Mouse (Mus musculus) heart, embryonic 11.5 days (tissue): Measurements from ENCODE around the gene Tmcc3. TPM values are rescaled to one million over a fixed set of nuclear protein-coding genes. Genes with fewer than 3 reads are reported as not detected.

Source experiments
- ATAC-seq: fragments of 200-750 bp; cut with Nextera tagmentation; replicated peaks from 2 replicates; pipeline ENCODE4 v1.8.0; 2017; ENCODE audit warnings: moderate library complexity; ENCODE audit not compliant: insufficient number of reproducible peaks, low FRiP score, low TSS enrichment
- H3K27ac ChIP-seq: fragments of 300-500 bp; sonication (generic); 2 replicates; pipeline ENCODE4 v1.5.1; 2014; ENCODE audit warnings: mild to moderate bottlenecking, low read depth, low read length
- H3K27me3 ChIP-seq: fragments of 300-500 bp; sonication (generic); 2 replicates; pipeline ENCODE4 v1.6.1; 2014; ENCODE audit warnings: mild to moderate bottlenecking, low read length, mixed read lengths; ENCODE audit not compliant: control insufficient read depth, insufficient read depth
- H3K36me3 ChIP-seq: fragments of 300-500 bp; sonication (generic); 2 replicates; pipeline ENCODE4 v1.6.1; 2014; ENCODE audit warnings: mild to moderate bottlenecking, low read length, moderate library complexity, mixed read lengths; ENCODE audit not compliant: control insufficient read depth, insufficient read depth
- H3K4me1 ChIP-seq: fragments of 300-500 bp; sonication (generic); 2 replicates; pipeline ENCODE4 v1.6.1; 2014; ENCODE audit warnings: low read length; ENCODE audit not compliant: control insufficient read depth, insufficient read depth
- H3K4me2 ChIP-seq: fragments of 300-500 bp; sonication (generic); 2 replicates; pipeline ENCODE4 v1.6.1; 2014; ENCODE audit warnings: mild to moderate bottlenecking, moderate library complexity
- H3K4me3 ChIP-seq: fragments of 300-500 bp; sonication (generic); 2 replicates; pipeline ENCODE4 v1.5.1; 2014; ENCODE audit warnings: low read depth, low read length
- H3K9ac ChIP-seq: fragments of 300-500 bp; sonication (generic); 2 replicates; pipeline ENCODE4 v1.6.1; 2014; ENCODE audit warnings: mild to moderate bottlenecking, low read depth, low read length, moderate library complexity
- H3K9me3 ChIP-seq: fragments of 300-500 bp; sonication (generic); replicated peaks from 2 replicates; pipeline ENCODE4 v1.6.1; 2016; ENCODE audit warnings: low read length; ENCODE audit not compliant: control insufficient read depth
- WGBS: fragments of 180-500 bp; shearing (Covaris S2); extraction: QIAGEN DNeasy Blood & Tissue Kit; methylation state at CpG from one replicate; pipeline ENCODE4 v1.1.7; 2014; ENCODE audit not compliant: insufficient replicate concordance; 5-methylcytosine and 5-hydroxymethylcytosine counted together
- polyA plus RNA-seq: library from polyadenylated mRNA; unstranded; fragments of >200 nt; fragmentation: Nextera tagmentation; extraction: Ambion mirVana; gene quantifications from 2 replicates; pipeline ENCODE4 v1.2.1, GENCODE M21; 2014

The Tmcc3 gene
- polyA plus RNA-seq, 1 experiment from 2014 or later: 10.9 TPM

DNA sequence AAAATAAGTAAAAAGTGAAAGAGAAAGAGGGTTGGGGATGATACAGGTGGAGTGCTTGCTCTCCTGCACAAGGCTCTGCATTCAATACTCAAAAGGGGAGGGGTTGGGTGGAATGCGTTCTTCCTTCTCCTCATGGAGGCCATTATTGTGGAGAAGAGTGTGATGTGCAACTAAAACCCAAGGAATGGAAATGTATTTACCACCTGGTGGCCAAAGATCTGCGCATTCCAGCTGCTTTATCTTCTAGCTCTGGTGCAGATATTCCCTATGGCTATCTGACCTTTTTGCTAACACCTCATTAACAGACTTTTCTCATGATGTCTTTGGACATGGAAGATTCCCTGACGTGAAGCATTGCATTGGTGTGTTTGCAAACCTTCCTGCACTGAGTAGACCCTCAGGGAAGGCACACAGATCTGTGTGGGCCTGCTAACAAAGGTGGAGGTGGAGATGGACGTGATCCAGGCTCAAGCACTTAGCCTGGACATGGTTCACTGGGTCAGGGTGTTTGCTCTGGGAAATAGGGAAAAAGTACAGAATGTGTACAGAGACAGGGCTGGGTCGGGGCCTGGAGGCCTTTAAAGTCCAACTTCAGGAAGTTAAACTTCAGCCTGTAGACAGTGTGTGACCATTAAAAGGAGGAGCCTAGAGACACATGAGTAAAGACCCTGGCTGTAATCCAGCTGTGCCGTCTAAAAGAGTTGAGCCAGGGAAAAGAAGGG, 245.8 kb downstream of the Tmcc3 start:
- 36% methylated on average over 6 of the region's 6 CpGs for WGBS
- Histone ChIP-seq H3K27me3 (no peaks in the 10 kb centered on the region), H3K4me1 (peaks cover 13% of the 10 kb centered on the region), H3K27ac (peak overlapping the region; percentile 22), H3K4me3 (no peak overlapping the region), H3K4me2 (no peak overlapping the region), H3K36me3 (no peaks in the 10 kb centered on the region), H3K9me3 (no peaks in the 10 kb centered on the region), H3K9ac (no peak overlapping the region)
- no peak for ATAC-seq

DNA sequence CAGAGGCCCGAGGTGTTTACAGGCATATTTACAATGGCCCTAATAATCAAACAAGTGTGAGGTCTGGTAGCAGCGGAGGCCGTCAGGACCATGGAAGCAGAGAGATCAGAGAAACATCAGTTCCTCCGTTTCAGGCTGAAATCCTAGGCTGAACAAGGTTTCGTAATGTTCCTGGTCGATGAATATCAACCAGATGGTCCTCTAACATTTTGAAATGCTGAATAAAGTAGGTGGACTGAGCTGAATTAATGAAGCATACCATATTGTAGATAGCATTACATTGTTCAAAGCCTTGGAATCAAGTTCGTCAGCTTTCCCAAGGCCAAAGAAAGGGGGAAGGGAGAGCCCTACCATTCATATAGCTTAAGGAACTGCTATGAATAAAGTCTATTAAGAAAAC, 247.1 kb downstream of the Tmcc3 start:
- H3K27me3 ChIP-seq: no peaks in the 10 kb centered on the region
- no peak overlapping the region for H3K4me3 ChIP-seq
- no peak overlapping the region for H3K4me2 ChIP-seq
- no peak overlapping the region for H3K9ac ChIP-seq
- no peaks in the 10 kb centered on the region for H3K9me3 ChIP-seq
- ATAC-seq: no peak
- 76% methylated on average over 7 of the region's 7 CpGs for WGBS
- no peaks in the 10 kb centered on the region for H3K36me3 ChIP-seq
- peaks cover 13% of the 10 kb centered on the region for H3K4me1 ChIP-seq
- H3K27ac ChIP-seq: no peak overlapping the region

DNA sequence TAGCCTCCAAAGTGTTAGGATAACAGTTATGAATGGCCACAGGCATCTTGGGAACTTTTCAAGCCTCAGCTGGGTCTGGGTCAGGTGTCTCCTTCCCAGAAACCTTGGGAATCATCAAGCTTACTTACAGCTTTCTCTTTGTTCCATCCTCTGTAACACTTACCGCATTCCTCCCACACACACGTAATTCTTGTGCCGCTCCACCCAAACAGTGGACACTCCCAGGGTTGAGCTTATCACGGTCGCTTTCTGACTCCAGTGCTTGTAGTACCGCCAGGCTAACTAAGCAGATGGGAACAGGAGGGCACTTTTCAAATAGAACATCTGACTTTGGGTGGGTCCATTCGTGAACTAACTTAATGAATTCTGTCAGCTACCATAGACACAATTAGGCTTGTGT, 249.6 kb downstream of the Tmcc3 start:
- 0 out of 2 replicates have a peak, but pooled peaks have one; percentile 24 for ATAC-seq
- H3K4me2 ChIP-seq: peak overlapping the region; percentile 4; the same call in 1 of the 2 replicates

DNA sequence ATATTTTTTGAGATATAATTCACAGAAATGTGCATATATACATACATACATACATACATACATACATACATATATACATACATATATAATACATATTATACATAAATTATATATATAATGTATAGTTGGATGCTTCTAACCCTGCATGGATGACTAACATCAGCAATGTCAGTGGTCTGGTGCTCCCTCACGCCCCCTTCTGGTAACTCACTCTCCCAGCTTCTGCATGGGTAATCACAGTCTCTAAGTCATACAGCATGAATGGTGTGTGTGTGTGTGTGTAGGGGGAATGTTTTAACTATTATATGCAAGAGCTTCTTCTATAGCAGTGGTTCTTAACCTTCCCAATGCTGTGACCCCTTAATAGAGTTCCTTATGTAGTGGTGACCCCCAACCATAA, 250.4 kb downstream of the Tmcc3 start:
- no peak for ATAC-seq
- no peak overlapping the region for H3K4me3 ChIP-seq
- H3K9ac ChIP-seq: no peak overlapping the region
- H3K4me1 ChIP-seq: peaks cover 28% of the 10 kb centered on the region
- WGBS: 31% methylated on average over 1 of the region's 1 CpGs
- H3K27ac ChIP-seq: no peak overlapping the region
- no peaks in the 10 kb centered on the region for H3K27me3 ChIP-seq
- no peaks in the 10 kb centered on the region for H3K9me3 ChIP-seq
- no peak overlapping the region for H3K4me2 ChIP-seq
- no peaks in the 10 kb centered on the region for H3K36me3 ChIP-seq

More for the DNA sequence above, 249.6 kb downstream of the Tmcc3 start:
- Histone ChIP-seq H3K4me1 (peaks cover 27% of the 10 kb centered on the region), H3K36me3 (no peaks in the 10 kb centered on the region), H3K27me3 (no peaks in the 10 kb centered on the region), H3K27ac (peak overlapping the region; percentile 31; the same call in 1 of the 2 replicates), H3K4me3 (no peak overlapping the region), H3K9me3 (no peaks in the 10 kb centered on the region), H3K9ac (no peak overlapping the region)
- WGBS: 29% methylated on average over 7 of the region's 7 CpGs

DNA sequence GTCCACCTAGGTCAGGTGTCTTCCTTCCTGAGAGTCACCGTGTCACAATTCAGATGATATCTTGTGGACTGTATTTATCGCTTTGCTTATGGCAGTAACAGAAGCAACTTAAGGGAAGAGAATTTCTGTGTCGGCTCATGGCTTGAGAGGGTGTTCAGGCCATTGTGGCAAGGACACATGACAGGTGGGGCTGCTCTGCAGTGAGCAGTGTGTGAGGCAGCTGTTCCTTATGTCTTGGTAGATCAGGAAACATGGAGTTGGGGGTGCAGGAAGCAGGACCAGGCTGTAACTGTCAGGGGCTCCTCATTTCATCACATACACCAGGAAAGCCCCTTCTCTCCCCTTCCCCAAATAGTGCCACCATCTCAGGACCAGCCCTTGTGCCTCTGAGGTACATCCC, 251.2 kb downstream of the Tmcc3 start:
- Histone ChIP-seq H3K27ac (no peak overlapping the region), H3K4me3 (no peak overlapping the region), H3K4me2 (no peak overlapping the region), H3K9me3 (no peaks in the 10 kb centered on the region), H3K9ac (no peak overlapping the region), H3K27me3 (no peaks in the 10 kb centered on the region), H3K4me1 (peaks cover 21% of the 10 kb centered on the region), H3K36me3 (no peaks in the 10 kb centered on the region)
- ATAC-seq: no peak
- WGBS: 82% methylated on average over 3 of the region's 3 CpGs

DNA sequence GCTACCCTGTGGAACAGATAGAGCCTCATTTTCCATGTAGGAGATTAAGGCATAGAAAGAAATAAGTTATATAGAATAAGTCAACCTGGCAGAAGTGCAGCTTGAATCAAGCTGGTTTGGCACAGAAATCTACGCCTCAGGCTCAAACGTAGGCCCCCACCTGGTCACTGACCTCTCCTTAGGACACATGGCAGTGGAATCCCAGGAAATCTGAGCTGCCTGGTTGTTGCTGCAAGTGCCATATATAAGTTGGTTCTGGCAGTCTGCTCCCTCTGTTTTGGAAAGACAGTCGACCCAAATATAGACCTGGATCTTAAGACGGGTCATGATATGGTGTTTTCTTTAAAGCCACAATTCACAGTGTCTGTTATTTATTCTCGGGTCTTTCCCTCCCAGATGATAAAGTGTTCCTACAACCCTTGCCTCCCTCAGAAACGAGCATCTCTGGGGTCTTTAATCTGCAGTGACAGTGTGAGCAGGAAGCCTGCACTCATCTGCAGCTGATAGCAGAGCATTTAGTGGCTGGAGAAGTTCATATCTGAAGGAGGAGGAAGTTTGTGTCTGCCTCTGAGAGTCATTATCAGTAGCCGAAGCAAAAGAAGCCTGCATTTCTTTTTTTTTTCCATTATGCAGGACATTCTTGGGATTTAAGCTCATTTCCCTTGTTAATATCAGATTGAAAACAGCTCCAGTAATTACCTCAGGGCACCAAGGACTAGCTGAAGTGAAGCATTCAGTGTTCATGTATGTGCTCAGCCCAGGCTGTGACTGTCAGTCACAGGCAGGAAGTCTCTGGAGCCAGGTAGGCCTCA, 253.9 kb downstream of the Tmcc3 start:
- Histone ChIP-seq H3K4me1 (peaks cover 21% of the 10 kb centered on the region), H3K27me3 (no peaks in the 10 kb centered on the region), H3K9ac (no peak overlapping the region), H3K4me2 (no peak overlapping the region; the same call in 1 of the 2 replicates), H3K9me3 (no peaks in the 10 kb centered on the region), H3K36me3 (no peaks in the 10 kb centered on the region), H3K4me3 (no peak overlapping the region), H3K27ac (peak overlapping the region; percentile 88)
- 14% methylated on average over 7 of the region's 7 CpGs for WGBS
- ATAC-seq: no peak; the same call in 1 of the 2 replicates

DNA sequence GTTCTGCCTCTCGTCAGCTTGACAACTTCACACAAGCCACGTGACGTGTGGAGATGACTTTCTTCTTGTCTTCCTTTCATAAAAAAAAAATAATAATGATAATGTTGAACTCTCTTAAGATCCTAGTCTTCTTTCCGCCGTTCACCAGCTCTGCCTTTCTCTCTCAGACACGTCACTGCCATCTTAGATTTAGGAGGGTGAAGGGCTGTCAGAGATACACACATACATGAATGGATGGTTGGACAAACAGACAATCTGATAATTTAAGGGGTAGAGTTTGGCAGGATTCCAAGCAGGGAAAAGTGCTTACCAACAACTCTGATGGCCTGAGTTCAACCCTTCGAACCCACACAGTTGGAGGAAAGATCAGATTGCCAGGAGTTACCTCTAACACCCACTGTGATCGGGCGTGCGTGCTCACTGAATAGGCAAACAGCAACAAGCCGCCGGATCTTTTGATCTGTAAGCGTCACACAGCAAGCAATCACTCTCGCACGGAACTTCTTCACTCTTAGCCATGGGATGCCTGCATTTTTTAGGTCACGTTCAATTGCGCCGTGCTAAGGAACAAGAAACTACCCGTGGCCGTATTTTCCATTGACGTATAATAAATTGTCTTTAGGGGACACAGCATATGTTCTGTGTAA, 254.6 kb downstream of the Tmcc3 start:
- Histone ChIP-seq H3K27ac (peak overlapping the region; percentile 88), H3K4me2 (no peak overlapping the region)

DNA sequence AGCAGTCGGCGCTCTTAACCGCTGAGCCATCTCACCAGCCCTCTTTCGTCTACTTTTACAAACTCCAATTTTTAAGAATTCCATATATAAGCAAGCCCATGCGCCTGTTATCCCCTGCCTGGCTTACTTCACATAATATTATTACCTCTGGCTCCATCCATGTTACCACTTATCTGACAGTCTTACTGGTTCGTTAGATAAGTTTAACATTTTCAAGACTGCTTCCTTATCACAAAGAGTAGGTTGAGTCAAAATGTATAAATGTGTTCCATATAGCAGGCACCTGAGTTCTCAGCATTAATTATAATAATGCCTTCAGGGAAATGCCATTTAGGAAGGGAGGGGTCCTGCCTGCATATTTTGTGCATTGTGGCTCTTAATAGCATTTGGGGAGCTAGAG, 255.5 kb downstream of the Tmcc3 start:
- Histone ChIP-seq H3K36me3 (no peaks in the 10 kb centered on the region), H3K4me2 (no peak overlapping the region), H3K9ac (no peak overlapping the region), H3K9me3 (no peaks in the 10 kb centered on the region), H3K27me3 (no peaks in the 10 kb centered on the region), H3K4me1 (peaks cover 16% of the 10 kb centered on the region), H3K27ac (no peak overlapping the region), H3K4me3 (no peak overlapping the region)
- 88% methylated on average over 6 of the region's 6 CpGs for WGBS
- no peak for ATAC-seq

More for the DNA sequence above, 254.6 kb downstream of the Tmcc3 start:
- H3K36me3 ChIP-seq: no peaks in the 10 kb centered on the region
- H3K4me1 ChIP-seq: peaks cover 17% of the 10 kb centered on the region
- H3K4me3 ChIP-seq: no peak overlapping the region
- H3K9me3 ChIP-seq: no peaks in the 10 kb centered on the region
- ATAC-seq: no peak
- no peaks in the 10 kb centered on the region for H3K27me3 ChIP-seq
- no peak overlapping the region for H3K9ac ChIP-seq
- WGBS: 60% methylated on average over 21 of the region's 21 CpGs
